Mouse (Mus musculus) megakaryocyte, embryonic 14.5 days (primary cell): ENCODE measurements at regions not wholly inside any gene's neighbourhood (a gene's known extent, or its start where the extent isn't known, plus 50 kb on each side); places are given as distances from the start of the nearest gene placed in this dataset.

ENCODE experiments used
- FLI1 ChIP-seq: IDR thresholded peaks from 2 replicates; pipeline ENCODE4 v1.6.1; 2012; ENCODE audit warnings: low read length, inconsistent platforms, mixed read lengths
- GATA1 ChIP-seq: IDR thresholded peaks from 3 replicates; pipeline ENCODE4 v1.6.1; 2012; ENCODE audit warnings: mixed read lengths, low read length, inconsistent platforms, borderline replicate concordance

GRCm38 (mm10) chr10:57282896-57283295, 203.3 kb upstream of the Hsf2 start:
- TF ChIP-seq GATA1, result no peak
- no peak for TF ChIP-seq FLI1
